Mouse (Mus musculus) E14TG2a.4 (cell line): Measurements from ENCODE around the gene Ubxn7.

Experiments
- H3K27me3 ChIP-seq: 2 replicates; pipeline ENCODE4 v1.6.1; 2014; ENCODE audit warnings: low read length, control low read depth; ENCODE audit not compliant: insufficient read depth
- H3K36me3 ChIP-seq: 2 replicates; pipeline ENCODE4 v1.6.1; 2014; ENCODE audit warnings: low read length, control low read depth; ENCODE audit not compliant: insufficient read depth
- H3K4me1 ChIP-seq: replicated peaks from 2 replicates; pipeline ENCODE4 v1.6.1; 2014; ENCODE audit warnings: low read depth, low read length, control low read depth
- H3K4me3 ChIP-seq: replicated peaks from 2 replicates; pipeline ENCODE4 v1.5.1; 2014; ENCODE audit warnings: mild to moderate bottlenecking, low read length
- H3K9me3 ChIP-seq: 2 replicates; pipeline ENCODE4 v1.6.1; 2014; ENCODE audit warnings: low read length, control low read depth
- CTCF ChIP-seq: conservative IDR thresholded peaks from 2 replicates; pipeline ENCODE4 v1.5.1; 2014; ENCODE audit warnings: low read length
- NANOG ChIP-seq: IDR thresholded peaks from 2 replicates; pipeline ENCODE4 v1.6.1; 2014; ENCODE audit warnings: borderline replicate concordance, low read length, mixed read lengths
- POU5F1 ChIP-seq: IDR thresholded peaks from 2 replicates; pipeline ENCODE4 v1.6.1; 2014; ENCODE audit warnings: low read length, borderline replicate concordance

Ubxn7 gene

GRCm38 (mm10) chr16:32395679-32396540 lies 63.9 kb downstream of the Ubxn7 start:
- Histone ChIP-seq H3K27me3 (no peaks in the 10 kb centered on the region), H3K36me3 (peaks cover 26% of the 10 kb centered on the region), H3K4me3 (no peak overlapping the region), H3K4me1 (no peaks in the 10 kb centered on the region), H3K9me3 (no peaks in the 10 kb centered on the region)
- no peak for TF ChIP-seq CTCF
- TF ChIP-seq POU5F1, result no peak
- no peak for TF ChIP-seq NANOG

- H3K36me3 ChIP-seq, result peaks cover 21% of the 10 kb centered on the region
- H3K27me3 ChIP-seq, result no peaks in the 10 kb centered on the region
- H3K4me3 ChIP-seq, result no peak overlapping the region
- TF ChIP-seq POU5F1, result no peak
- TF ChIP-seq NANOG, result no peak
- H3K9me3 ChIP-seq, result no peaks in the 10 kb centered on the region
- no peaks in the 10 kb centered on the region for H3K4me1 ChIP-seq
Observed at GRCm38 (mm10) chr16:32396541-32396835, 64.4 kb downstream of the Ubxn7 start.

DNA sequence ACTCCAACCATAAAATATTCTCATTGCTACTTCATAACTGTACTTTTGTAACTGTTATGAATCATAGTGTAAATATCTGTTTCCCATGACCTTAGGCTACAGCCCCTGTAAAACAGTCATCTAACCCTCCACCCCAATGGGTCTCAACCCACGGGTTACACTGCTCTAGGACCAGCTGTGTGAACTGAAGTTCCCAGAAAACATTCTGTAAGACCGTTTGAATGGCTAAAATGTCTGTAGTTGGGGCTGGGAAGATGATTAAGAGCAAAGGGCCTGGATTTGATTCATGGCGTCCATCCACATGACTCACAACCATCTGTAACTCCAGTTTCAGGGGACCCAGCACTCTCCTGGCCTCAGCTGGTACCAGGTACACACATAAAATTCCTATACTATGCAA lies 66.1 kb downstream of the Ubxn7 start:
- no peak overlapping the region for H3K4me3 ChIP-seq
- no peaks in the 10 kb centered on the region for H3K27me3 ChIP-seq
- H3K36me3 ChIP-seq, result peaks cover 4% of the 10 kb centered on the region
- no peaks in the 10 kb centered on the region for H3K9me3 ChIP-seq
- no peak for TF ChIP-seq NANOG
- TF ChIP-seq CTCF, result no peak
- no peak for TF ChIP-seq POU5F1
- no peaks in the 10 kb centered on the region; the same call in 1 of the 2 replicates for H3K4me1 ChIP-seq

DNA sequence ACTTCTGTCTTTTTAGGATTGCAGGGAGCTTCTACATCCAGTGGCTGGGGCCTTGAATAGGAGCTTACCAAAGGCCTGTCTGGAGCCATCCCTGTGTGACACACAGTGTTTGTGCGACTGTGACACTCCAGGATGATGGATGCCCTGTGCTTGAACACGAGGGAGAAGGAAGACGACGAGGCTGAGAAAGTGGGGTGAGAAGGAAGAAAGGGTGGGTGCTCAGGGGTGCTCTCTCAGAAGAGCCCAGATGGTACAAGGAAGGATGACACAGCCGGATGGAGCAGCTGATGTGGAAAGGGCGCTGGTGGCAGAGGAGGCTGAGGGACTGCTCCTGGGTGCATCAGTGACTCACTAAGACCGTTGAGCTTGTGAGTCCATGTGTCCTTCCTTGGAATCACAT lies 68.2 kb downstream of the Ubxn7 start, which contains the start of gene Tm4sf19:
Tm4sf19 (plus strand) TSS at position 240 of the 400 bp plus-strand sequence.
- peaks cover 5% of the 10 kb centered on the region for H3K4me1 ChIP-seq
- no peaks in the 10 kb centered on the region for H3K27me3 ChIP-seq
- H3K36me3 ChIP-seq, result no peaks in the 10 kb centered on the region
- no peaks in the 10 kb centered on the region for H3K9me3 ChIP-seq
- H3K4me3 ChIP-seq, result no peak within 1 kb of the TSS
- TF ChIP-seq CTCF, result no peak
- TF ChIP-seq NANOG, result no peak
- TF ChIP-seq POU5F1, result no peak

GRCm38 (mm10) chr16:32401335-32401965 lies 69.4 kb downstream of the Ubxn7 start:
- no peaks in the 10 kb centered on the region for H3K36me3 ChIP-seq
- H3K4me1 ChIP-seq, result peaks cover 14% of the 10 kb centered on the region
- H3K27me3 ChIP-seq, result no peaks in the 10 kb centered on the region
- no peak overlapping the region for H3K4me3 ChIP-seq
- no peaks in the 10 kb centered on the region for H3K9me3 ChIP-seq
- no peak for TF ChIP-seq NANOG
- no peak for TF ChIP-seq CTCF
- TF ChIP-seq POU5F1, result no peak

GRCm38 (mm10) chr16:32402818-32403217 lies 70.8 kb downstream of the Ubxn7 start:
- Histone ChIP-seq H3K27me3 (no peaks in the 10 kb centered on the region), H3K4me3 (no peak overlapping the region), H3K36me3 (no peaks in the 10 kb centered on the region), H3K4me1 (peaks cover 14% of the 10 kb centered on the region), H3K9me3 (no peaks in the 10 kb centered on the region)
- TF ChIP-seq CTCF (no peak), NANOG (no peak), POU5F1 (no peak)

DNA sequence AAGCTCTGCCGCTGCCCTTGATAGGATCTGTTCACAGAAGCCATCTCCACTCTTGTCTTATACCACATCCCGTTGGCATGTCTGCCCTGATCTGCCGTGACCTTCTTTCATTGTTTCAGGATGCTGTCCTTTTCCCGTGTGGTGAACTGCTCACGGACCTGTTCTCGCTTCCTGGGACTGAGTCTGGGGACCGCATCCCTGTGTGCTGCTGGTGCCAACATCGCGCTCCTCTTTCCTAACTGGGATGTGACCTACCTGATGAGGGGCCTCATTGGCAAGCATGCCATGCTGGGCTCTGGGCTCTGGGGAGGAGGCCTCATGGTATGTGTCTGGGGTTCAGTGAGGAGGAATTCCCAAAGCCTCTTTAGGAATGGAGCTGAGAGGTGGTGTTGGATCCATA lies 73.7 kb downstream of the Ubxn7 start:
- TF ChIP-seq POU5F1, result no peak
- no peak for TF ChIP-seq NANOG
- TF ChIP-seq CTCF, result no peak
- no peaks in the 10 kb centered on the region for H3K36me3 ChIP-seq

DNA sequence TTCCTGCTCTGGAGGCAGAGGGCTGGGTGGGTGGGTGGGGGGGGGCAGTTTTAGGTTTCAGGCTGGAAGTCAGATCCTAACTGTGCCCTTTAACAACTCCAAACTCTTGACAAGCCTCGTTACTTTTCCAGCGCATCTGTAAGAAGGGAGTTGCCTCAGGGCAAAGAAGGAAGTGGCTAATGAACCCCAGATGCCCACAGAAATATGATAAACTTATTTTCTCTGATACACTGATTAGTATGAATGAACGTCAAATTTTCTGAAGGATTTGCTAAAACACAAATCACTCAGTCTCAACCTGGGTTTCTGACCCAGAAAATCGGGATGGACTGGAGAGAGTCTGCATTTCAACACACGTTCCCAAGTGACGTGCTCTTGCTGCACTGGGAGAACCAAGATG lies 74.6 kb downstream of the Ubxn7 start:
- peaks cover 14% of the 10 kb centered on the region for H3K4me1 ChIP-seq
- TF ChIP-seq CTCF, result no peak
- TF ChIP-seq NANOG, result no peak
- no peak for TF ChIP-seq POU5F1
- H3K36me3 ChIP-seq, result no peaks in the 10 kb centered on the region
- H3K27me3 ChIP-seq, result no peaks in the 10 kb centered on the region
- H3K4me3 ChIP-seq, result no peak overlapping the region
- H3K9me3 ChIP-seq, result no peaks in the 10 kb centered on the region; the same call in 1 of the 2 replicates

More for the DNA sequence above, 73.7 kb downstream of the Ubxn7 start:
- Histone ChIP-seq H3K4me3 (no peak overlapping the region), H3K9me3 (no peaks in the 10 kb centered on the region; the same call in 1 of the 2 replicates), H3K4me1 (peaks cover 14% of the 10 kb centered on the region), H3K27me3 (no peaks in the 10 kb centered on the region)

DNA sequence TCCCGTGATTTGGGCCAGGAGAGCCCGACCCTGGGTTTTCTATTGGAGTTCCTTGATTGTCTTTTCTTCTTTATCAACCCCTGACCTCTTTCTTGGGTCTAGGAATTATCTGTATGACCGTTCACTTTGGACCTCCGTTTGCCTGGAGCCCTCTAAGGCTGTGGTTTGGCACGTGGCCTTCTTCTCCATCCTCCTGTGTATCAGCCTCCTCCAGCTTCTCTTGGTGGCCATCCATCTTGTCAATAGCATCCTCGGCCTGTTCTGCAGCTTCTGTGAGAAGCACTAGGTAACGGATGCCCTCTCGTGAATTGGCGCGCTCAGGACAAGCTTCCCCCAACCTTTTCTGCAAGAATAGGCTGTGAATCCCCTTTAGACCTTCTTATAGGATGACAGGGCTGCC lies 75.7 kb downstream of the Ubxn7 start:
- H3K9me3 ChIP-seq, result no peaks in the 10 kb centered on the region; the same call in 1 of the 2 replicates
- H3K36me3 ChIP-seq, result no peaks in the 10 kb centered on the region
- no peak for TF ChIP-seq CTCF
- no peak for TF ChIP-seq POU5F1
- no peak for TF ChIP-seq NANOG
- peaks cover 14% of the 10 kb centered on the region for H3K4me1 ChIP-seq
- H3K27me3 ChIP-seq, result no peaks in the 10 kb centered on the region
- no peak overlapping the region for H3K4me3 ChIP-seq
